Mouse (Mus musculus) G1E-ER4 (cell line): ENCODE measurements around the gene Gng12. TPM values are rescaled to one million over a fixed set of nuclear protein-coding genes. Genes with fewer than 3 reads are reported as not detected.

Source experiments
- GATA1 ChIP-seq: IDR thresholded peaks from one replicate; pipeline ENCODE4 v1.8.0; 2012; ENCODE audit warnings: low read length, inconsistent platforms
- polyA plus RNA-seq: library from polyadenylated mRNA; stranded (reverse); fragments of >175 nt; gene quantifications from 2 replicates; pipeline ENCODE4 v1.2.3, GENCODE M21; 2012

Gene Gng12
- polyA plus RNA-seq, 1 experiment = not detected

DNA sequence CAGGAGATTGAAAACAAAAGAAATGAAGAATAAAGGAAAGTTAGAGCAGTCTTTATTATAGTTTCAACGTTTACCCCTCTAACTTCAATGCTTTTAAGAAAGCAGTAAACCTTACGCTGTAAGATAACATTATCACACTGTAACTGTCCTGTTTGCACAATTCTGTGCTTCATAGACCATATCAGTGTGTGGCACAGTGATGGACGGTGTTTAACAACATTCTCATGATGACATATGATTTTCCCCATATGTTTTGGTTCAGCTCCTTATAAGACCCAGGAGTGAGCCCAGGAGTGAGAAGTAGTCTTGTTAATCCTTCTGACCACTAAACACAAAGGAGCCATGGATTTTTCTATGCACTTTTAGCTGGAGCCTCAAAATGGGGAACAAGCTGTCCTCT is 150.7 kb downstream of the Gng12 start:
- TF ChIP-seq GATA1 = peak; percentile 12

DNA sequence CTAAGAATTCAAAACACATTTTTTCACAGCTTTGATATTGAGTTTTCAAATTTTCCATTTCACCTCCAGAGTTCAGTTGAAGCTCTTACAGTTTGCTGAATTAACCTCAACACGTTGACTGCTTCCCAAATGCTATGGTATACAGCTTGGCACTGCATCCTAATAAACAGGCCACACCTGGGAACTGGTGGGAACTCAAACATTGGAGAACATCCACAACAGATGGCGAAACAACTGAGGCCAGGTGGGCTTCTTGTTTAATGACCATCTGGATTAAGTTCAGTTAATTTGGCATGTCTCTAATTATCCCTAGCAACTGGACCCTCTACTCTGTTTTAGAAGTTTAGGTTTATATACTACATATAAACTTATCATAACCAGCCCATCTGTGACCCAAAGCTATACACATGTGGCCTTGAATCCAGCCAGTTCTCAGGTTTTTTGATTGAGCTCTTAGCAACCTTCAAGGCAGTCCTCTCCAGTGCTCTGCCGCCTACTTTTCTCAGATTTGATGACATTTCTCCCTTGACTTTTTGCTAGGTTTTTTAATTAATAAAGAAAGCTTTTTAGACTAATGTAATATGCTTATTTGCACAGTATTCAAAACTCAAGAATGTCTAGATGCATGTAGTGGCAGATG is 152.0 kb downstream of the Gng12 start:
- TF ChIP-seq GATA1 = no peak

GRCm38 (mm10) chr6:67048880-67049694 is 152.9 kb downstream of the Gng12 start:
- no peak for TF ChIP-seq GATA1

DNA sequence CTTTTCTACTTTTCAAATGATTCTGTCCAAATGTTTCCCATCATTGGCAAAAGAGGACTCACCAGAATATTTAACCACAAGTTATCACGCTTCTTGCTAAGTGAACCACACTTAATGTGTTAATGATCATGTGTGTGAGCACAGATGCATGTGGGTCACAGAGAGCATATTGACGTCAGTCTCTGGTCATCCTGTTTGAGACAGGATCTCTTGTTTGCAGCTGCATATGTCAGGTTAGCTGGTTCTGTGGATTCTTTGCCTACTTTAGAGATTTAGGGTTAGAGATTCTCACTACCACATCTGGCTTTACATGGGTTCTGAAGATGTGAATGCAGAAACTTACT is 153.5 kb downstream of the Gng12 start:
- TF ChIP-seq GATA1 = no peak

DNA sequence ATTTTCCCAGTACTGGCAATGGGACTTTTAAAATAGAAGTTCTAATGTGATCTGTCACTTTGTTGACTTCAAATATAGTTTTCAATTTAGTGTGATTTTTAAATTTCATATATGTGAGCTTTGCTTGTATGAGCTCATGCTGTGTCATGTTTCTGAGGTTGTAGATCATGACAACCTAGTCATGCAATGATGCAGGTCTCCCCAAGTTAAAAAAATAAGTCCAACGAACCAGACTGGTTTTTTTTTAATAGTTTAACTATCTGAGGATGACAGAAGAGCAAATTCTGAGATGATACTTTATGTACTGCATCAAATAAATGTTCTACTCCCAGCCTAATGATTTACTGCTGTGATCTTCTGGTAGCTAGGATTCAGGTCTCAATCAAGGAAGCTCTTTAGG is 153.9 kb downstream of the Gng12 start:
- TF ChIP-seq GATA1 = no peak

GRCm38 (mm10) chr6:67056108-67056888 is 160.1 kb downstream of the Gng12 start:
- TF ChIP-seq GATA1 = no peak

DNA sequence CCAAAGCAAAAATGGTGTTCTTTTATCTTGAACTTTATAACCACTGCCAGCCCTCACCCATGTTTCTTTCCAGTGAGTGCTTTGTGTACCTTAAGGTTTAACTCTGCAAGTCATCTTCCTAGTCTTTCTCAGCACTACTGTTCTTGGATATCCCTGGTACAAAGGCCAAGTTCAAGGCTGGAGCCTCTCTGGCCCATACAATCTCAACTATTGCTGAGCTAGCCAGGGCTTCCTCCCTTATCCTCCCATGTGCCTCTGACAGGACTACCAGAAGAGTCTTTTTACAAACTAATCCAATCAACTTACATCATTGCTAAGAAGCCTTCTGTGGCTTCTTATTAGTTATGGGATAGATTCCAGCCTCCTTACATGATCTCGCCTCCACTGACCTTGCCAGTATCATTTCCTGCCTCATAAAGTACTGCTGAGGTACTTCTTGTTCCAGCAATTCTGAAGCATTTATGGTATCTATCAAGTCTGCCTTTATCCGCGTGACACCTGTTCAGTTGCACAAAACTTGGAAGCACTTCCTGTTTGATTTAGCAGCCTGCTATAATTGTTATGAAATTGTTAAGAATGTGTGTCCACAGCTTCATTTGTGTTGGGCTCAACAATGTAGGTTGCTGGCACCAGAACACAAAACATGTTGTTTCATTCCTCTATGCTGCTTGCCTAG is 160.8 kb downstream of the Gng12 start:
- no peak for TF ChIP-seq GATA1

GRCm38 (mm10) chr6:67057574-67057973 is 161.4 kb downstream of the Gng12 start:
- no peak for TF ChIP-seq GATA1

DNA sequence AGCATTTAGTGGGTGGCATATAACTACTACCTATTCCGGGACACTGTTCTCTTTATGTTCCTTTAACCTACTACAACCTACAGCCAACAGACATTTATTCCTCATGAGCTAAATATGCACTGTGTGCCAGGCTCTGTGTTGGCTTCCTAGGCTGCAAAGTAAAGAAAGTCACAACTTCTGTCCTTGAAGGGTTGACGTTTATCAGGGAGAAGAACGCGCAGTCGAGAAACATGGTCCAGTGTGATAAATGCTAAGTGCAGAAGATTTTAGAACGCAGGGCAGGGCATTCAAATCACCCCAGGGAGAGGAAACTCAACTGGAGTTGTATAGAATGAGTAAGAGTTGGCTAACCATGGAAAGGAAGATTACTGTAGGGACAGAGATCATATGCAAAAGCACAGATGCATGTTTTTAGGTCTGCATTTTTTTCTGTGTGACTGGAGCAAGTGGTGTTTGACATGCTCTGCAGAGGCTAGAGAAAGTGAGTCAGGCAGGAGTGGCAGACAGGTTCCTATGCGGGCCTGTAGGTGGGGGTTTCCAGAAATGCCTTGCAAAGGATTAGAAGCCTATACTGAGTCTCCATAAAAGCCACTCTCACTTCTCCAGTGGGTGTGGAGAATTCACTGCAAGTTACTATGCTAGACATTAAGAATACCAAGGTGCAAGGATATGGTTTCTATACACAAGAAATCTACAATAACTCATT is 161.9 kb downstream of the Gng12 start:
- no peak for TF ChIP-seq GATA1

DNA sequence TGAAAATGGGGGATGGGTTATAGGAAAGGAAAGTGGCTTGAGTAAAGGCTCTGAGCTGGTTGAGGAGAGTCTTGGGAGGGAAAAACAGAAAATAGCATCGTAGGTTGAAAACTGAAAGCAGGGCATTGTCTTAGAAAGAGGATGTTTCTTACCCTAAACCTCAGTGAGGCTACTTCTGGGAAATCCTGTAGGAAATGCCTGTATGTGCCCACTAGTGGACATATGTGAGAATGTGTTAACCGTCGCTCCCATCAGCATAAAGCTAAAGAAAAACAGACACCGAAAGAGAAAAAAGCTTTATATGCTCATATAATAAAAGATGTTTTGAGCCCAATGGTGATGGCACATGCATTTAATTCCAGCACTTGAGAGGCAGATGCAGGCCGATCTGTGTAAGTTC is 163.9 kb downstream of the Gng12 start:
- no peak for TF ChIP-seq GATA1

DNA sequence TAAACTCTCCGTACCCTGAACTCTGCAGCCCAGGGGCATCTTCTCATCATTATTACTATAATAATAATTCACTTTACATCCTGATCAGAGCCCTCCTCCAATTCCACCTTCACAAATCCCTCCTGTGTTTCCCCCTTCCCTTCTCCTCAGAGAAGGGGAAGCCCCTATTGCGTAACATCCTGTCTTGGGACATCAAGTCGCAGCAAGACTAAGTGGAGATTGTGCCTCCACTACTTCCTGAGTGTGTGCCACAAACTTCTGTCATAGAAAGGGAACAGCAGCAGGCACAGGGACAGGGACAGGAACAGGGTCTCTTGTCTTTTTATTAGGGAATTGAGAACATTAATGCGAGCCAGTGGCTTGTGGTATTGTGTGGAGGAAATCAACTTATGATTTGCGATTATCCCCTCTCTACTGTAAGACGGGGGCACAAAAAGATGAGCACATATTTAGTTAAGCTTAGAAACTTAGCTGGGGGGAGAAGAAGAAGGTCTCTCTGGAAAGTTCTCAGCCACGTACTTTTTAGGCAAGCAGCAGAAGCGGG is 173.1 kb downstream of the Gng12 start:
- TF ChIP-seq GATA1 = no peak

GRCm38 (mm10) chr6:67069800-67070315 is 173.7 kb downstream of the Gng12 start:
- TF ChIP-seq GATA1 = no peak

Other genes starting within 250 kb of the Gng12 start
- not detected in 2 replicates for gene Vmn1r35, start 210.5 kb upstream of the Gng12 start, polyA plus RNA-seq
- gene Vmn1r36, start 177.2 kb upstream of the Gng12 start, polyA plus RNA-seq = not detected in 2 replicates
- gene Vmn1r37, start 167.0 kb upstream of the Gng12 start, polyA plus RNA-seq = not detected in 2 replicates
- not detected in 2 replicates for gene Vmn1r38, start 113.8 kb upstream of the Gng12 start, polyA plus RNA-seq
- not detected in 2 replicates for gene Vmn1r39, start 85.8 kb upstream of the Gng12 start, polyA plus RNA-seq
- 87.6 and 126 TPM in 2 replicates for gene Gadd45a, start 141.1 kb downstream of the Gng12 start, polyA plus RNA-seq